Mouse (Mus musculus): ENCODE measurements around the gene Osbpl8.
A peak's percentile ranks its signal among the peaks of the same experiment; 100 is the strongest.

The Osbpl8 gene

GRCm38 (mm10) chr10:111248177-111248576, 83.6 kb downstream of the Osbpl8 start:
- DNase-seq, result no peak

GRCm38 (mm10) chr10:111250192-111250591, 85.6 kb downstream of the Osbpl8 start:
- no peak for DNase-seq

DNA sequence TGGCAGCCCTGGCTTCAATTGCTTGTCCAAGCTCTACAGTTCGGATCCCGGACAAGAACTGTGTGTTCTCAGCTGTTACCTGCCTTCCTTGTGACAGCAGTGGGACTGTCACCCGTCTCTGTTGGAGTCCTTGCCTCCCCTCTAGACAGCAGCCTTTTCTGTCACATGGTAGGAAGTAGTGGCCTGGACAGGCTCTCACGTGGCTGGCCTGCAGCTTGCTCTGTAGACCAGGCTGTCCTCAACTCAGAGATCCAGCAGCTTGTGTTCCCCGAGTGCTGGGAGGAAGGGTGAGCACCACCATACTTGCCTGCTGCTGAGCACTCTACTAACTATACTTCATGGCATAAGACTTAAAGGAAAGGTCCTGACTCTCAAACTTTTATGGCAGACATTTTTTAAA, 87.1 kb downstream of the Osbpl8 start:
- DNase-seq, result no peak

GRCm38 (mm10) chr10:111255228-111255627, 90.7 kb downstream of the Osbpl8 start:
- DNase-seq, result no peak

DNA sequence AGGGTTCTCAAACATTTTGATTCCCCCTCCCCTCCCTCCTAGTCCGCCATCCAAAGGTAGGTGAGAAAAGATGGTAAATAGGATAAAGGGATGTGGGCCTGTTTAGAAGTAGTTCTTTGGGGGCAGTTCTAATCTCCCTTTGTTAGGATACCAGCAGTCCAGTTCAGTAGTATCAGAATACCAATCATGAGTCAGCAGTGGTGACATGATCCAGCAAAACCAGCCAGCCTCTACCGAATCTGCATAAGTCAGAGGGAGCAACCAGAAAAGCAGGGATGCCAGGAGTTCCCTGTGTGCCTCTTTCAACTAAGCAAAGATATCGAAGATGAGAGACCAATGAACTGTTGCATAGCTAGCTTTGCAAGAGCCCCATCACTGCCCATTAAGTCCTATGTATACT, 91.6 kb downstream of the Osbpl8 start:
- DNase-seq, result no peak

- DNase-seq, result no peak
Measured at GRCm38 (mm10) chr10:111257358-111257757, 92.8 kb downstream of the Osbpl8 start.

DNA sequence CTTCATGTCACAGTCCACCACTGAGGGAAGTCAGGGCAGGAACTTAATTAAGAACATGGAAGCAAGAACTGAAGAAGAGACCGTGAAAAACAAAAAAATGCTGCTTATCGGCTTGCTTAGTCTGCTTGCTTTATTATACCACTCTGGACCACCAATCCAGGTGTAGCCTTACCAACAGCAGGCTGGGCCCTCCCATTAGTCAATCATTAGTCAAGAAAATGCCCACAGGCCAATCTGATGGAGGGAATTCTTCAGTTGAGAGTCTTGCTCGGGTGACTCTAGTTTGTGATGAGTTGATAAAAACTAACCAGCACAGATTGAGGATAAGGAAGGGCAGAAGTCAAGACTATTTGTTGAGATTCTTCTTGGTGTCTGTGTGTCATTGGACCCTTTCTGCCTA, 93.7 kb downstream of the Osbpl8 start:
- no peak for DNase-seq

- no peak for DNase-seq
Measured at GRCm38 (mm10) chr10:111271687-111272086, 107.1 kb downstream of the Osbpl8 start.

- DNase-seq, result no peak
Measured at GRCm38 (mm10) chr10:111272905-111273304, 108.4 kb downstream of the Osbpl8 start.

- no peak for DNase-seq
Measured at GRCm38 (mm10) chr10:111273463-111274088, 109.0 kb downstream of the Osbpl8 start.

DNA sequence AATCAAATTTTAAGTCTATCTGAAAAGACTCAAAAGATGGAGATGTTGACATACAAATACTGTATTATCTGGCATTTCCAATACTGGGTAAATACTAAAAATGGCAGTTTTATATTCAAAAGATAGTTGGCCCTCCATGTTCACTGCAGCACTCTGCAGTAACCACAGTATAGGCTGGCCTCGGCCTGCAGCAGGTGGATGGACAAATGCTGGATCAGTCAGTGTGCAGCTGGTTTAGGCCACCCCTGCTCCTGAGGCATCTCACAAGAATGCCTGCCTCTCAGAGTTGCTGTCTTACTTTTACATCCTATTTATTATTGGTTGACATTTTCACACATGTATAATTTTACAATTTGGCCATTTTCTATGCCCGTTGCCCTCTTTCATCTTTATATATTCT, 111.3 kb downstream of the Osbpl8 start:
- DNase-seq, result no peak

DNA sequence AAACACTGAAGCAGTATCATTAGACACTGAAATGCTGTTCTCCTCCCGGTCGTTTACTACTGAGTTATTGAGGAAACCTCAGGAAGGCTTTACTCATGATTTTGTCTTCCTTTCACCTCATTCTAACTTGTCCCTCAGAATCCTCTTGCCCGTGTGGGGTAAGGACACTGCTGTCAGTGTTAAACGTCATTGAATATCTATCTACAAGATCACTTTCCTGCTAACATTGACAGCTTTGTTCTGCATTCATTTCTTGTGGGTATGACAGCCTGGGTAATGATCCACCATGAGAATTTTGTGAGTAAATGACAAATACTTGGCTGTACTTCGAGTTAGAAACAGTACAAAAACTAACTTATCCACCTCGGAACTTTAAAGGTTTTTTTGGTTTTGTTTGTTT, 133.1 kb downstream of the Osbpl8 start:
- DNase-seq, result no peak

DNA sequence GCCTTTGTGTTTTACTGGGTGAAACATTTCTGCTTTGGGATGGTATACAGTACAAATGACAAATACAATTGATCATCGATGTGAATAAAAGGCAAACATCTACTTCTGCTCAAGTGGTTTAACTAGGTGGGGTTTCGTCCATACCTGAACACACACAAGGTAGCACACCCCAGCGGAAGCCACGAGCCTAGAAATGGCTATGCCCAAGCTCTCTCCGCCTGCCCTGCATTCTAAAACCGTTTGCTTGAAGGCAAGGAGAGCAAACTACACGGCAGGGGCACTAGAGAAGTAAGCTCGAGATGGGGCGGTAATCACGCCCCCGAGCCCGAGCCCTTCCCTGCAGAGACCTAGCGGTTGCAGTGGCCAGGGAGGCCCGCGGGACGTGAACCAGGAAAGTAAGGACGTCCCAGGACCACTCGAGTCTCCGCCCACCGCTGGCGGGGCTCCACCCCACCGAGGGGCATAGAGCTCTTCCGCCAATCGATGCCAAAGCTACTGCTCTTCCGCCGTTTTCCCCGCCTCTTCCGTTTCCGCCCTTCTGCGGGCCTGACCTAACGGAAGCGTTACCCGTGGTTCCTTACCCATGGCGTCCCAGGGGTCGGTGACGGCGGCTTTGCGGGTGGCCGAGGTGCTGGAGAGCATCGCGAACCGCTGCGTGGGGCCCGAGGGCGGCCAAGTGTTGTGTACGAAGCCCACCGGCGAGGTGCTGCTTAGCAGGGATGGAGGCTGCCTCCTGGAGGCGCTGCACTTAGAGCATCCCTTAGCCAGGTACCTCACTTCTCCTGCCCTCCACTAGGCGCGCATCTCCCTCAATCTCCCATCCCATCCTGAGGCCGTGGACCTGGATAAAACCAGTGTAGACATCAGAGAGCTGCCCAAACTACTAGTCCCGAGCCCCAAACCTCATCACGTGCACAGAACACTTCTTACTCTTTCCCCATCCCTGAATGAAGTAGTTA, 133.9 kb downstream of the Osbpl8 start, which contains the start of gene Bbs10:
Gene Bbs10 (plus strand): TSS at position 540 of the 959 bp plus-strand sequence.
- peak; percentile 93 for DNase-seq

GRCm38 (mm10) chr10:111299591-111299990, 135.0 kb downstream of the Osbpl8 start:
- no peak for DNase-seq

DNA sequence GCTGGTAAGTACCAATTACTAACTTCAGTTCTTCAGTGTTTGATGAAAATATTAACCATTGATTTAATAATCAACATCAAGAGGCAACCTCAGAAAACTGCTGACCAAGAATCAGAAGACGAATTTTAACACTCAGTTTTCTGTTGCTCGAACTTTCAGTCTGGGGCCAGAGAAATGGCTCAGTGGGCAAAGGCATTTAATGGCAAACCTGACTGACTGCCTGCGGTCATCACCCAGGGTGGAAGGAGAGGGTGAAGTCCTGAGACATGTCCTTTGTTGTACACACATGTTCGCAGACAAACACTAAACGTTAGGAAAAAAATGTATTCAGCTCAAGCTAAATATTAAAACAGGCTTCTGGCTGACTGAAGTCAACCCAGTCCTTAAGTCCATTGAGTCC, 136.5 kb downstream of the Osbpl8 start:
- DNase-seq, result no peak

- DNase-seq, result no peak
Measured at GRCm38 (mm10) chr10:111302486-111302885, 137.9 kb downstream of the Osbpl8 start.

GRCm38 (mm10) chr10:111308850-111309501, 144.4 kb downstream of the Osbpl8 start:
- no peak for DNase-seq

DNA sequence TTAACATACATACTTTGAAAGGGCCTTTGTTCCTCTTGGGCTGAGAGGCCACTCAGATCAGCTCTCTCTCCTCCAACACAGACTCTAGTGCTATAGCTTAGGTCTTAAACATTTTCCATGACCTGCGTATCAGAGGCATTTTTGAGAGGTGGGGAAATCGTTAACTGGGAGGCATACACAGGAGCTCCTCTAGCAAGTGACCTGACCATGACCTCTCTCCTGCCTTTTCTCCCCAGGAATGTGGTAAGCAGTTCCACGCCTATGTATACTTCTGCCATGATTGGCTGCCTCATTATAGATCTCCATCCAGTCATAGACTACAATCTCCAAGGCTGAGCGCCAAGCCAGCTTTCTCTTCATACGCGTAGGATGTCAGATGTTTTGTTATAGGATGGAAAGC, 148.7 kb downstream of the Osbpl8 start:
- DNase-seq, result no peak

GRCm38 (mm10) chr10:111314636-111315395, 150.3 kb downstream of the Osbpl8 start:
- no peak for DNase-seq

DNA sequence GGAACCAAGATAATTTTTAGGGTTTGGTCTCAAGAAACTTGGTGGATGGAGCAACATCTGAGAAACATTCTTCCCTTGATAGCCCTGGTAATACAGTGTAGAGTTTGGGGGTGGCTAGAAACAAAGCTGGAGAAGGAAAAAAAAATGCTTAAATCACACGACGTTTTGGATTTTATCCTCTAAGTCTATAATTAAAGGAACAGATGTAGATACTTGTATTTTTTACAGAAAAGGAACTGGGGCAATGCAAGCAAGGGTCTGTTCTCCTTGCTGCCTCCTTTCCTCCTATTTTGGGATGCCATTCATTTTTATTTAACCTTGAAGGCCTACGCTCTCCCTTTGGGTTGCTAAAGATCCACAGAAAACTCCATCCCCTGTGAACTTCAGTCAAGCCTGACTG, 151.4 kb downstream of the Osbpl8 start:
- no peak for DNase-seq

DNA sequence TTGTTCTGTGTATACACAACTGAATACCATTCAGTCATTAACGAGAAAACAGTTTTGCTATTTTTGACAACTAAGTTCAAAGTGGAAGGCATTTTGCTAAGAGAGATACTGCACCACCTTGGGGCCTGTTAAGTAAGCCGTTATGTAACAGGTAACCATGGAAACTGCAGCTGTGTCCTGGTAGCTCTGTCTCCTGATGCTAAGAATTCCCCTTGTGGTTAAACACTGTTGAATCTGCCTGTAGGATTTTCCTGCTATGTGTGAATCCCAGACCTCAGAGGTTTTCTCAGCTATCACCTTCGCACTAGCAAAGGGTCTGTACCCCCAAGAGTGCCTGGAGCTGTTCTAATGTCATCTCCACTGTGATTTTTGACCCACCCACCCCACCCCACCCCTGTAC, 153.5 kb downstream of the Osbpl8 start:
- DNase-seq, result no peak

- DNase-seq, result no peak
Measured at GRCm38 (mm10) chr10:111318805-111319500, 154.4 kb downstream of the Osbpl8 start.
